Mouse (Mus musculus) right cerebral cortex, postnatal 14 days (tissue): Measurements from ENCODE around the gene Mki67.

ENCODE experiments used
- DNase-seq: peaks from one replicate; pipeline ENCODE4 v3.0.0; 2022

Gene Mki67

GRCm38 (mm10) chr7:135664211-135664610 is 52.0 kb downstream of the Mki67 start:
- DNase-seq: no peak

GRCm38 (mm10) chr7:135660314-135660713 is 55.8 kb downstream of the Mki67 start:
- DNase-seq: no peak

DNA sequence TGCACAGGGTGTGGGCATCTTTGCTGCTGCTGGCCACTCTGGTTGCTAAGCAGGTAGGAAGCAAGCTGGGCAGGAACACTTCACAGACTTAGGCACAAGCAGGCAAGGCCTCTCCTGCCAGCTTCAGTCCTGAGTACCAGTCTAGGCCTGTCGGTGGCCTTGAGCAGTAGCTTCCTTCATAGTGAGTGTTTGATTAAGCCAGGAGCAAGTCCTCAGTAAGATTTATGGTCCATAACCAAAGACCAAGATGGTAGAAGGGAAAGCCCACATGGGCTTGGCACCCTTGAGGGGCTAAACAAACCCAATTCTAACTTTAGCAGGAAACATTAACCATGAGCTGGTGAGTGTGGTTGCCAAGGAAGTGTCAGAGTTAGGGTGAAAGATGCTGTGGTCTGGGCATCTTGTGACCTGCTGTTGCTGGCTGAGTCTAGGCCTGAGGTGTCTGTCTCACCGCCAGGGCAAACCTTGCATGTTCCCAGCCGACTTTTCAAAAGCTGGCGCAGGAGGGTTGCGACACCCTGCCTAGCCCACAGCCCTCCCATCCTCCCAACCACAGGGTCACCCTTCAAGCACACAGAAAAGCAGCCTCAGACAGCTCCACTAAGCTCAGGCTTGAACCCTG is 56.7 kb downstream of the Mki67 start:
- no peak for DNase-seq

GRCm38 (mm10) chr7:135658150-135658549 is 58.0 kb downstream of the Mki67 start:
- DNase-seq: no peak

- no peak for DNase-seq
Observed at GRCm38 (mm10) chr7:135655113-135655512, 61.0 kb downstream of the Mki67 start.

DNA sequence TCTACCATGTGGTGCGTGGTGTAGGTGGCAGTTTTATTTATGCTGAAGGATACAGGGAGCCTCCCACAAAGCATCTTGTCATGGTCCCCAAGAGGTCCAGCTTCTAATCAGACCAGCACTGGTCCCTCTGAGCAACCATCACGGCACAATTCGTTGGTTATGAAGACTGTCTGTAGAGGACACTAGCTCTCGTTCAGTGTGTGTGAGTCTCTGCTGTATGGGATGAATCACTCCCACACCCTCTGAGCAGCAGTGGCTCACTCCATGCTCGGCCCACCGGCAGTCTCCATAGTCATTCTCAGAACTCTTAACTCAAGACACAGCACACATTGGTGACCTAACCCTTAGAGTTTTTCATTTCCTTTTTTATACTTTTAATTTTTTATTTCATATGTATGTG is 61.9 kb downstream of the Mki67 start:
- no peak for DNase-seq

GRCm38 (mm10) chr7:135653601-135654000 is 62.6 kb downstream of the Mki67 start:
- DNase-seq: no peak

DNA sequence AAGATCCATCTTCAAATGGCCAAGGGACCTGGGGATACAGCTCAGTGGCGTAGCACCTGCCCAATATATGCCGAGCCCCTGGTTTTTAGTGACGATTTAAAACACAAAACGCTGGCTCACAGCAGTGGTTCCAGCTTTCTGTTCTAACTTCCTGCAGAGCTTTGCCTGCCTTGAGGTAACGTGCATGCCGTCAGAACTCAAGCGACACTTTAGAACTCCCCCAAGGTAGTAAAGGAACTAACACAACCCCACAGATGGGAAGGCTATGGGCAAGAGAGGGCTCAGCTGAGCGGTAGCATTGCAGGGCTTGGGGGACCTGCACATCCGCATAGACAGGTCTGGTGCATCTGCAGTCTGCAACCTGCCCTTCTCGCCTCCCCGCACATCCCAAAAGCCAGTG is 63.4 kb downstream of the Mki67 start:
- DNase-seq: no peak

GRCm38 (mm10) chr7:135651831-135652511 is 64.2 kb downstream of the Mki67 start:
- no peak for DNase-seq

DNA sequence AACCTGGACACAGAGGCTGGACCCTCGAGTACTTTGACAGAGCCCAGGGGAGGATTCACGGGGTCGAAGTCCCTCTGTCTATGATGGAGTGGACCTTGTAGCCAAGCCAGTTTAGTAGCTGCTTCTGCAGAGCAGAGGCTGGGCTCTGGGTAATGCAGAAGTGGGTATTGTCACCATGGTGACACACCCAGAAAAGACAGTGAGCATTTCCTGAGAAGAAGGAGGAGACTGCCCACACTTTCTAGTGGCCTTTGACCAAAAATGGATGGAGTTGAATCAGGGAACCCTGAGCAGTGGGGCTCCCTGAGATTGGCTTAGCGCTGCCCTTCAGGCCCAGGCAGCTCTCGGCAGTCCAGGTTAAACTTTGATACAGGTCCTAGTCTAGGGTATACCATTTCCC is 66.1 kb downstream of the Mki67 start:
- no peak for DNase-seq

DNA sequence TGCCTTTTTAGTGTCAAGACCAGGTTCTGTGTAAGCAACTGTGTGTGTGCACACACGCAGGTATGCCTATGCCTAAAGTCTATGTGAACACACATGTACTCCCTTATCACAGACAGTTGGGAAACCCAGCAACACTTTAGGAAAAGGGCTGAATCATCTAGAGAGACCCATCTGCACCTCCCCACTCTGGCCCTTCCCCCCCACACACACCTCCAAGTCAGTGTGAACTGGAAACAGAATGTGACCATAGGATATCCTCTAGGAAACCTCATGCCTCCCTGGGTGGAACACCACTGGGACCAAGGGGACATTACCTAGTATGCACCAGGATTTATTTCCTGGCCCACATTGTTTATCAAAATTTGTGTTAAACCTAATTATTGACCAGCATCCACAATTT is 66.9 kb downstream of the Mki67 start:
- no peak for DNase-seq

DNA sequence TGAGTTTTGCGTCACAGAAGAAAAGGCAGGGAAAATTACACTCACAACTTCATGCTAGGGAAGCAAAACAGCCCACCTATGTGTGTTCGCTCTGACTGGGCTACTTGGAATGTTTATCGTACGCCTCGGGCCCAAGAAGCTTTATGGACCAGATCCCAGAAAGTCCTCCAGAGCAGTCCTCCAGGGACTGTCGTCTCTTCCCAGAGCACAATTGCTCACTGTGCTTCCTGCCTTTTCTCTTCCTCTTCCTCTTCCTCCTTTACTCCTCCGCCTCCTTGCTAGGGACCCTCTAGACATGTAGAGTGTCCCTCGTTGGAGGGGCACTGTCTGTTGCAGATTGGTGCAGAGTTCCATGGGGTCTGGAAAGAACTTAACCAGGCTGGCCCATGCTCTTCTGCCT is 67.3 kb downstream of the Mki67 start:
- DNase-seq: no peak

GRCm38 (mm10) chr7:135646976-135647375 is 69.2 kb downstream of the Mki67 start:
- DNase-seq: no peak

DNA sequence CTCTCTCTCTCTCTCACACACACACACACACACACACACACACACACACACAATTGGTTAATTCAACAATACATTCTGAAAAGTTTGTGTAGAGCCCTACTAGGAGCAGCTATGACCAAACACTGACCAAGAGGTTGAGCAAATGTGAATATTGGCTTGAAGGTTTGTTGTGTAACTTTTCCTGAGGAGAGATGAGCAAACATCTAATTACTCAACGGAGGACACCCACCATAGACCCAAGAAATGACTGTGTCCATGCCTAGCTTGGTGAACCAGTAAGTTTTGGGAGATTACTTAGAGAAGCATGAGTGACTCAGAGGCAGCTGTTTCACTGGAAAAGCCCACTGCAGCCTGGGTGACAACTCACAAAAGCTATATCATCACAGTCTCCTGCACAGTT is 71.7 kb downstream of the Mki67 start:
- no peak for DNase-seq

GRCm38 (mm10) chr7:135641698-135642507 is 74.3 kb downstream of the Mki67 start:
- DNase-seq: peak; percentile 66
